Mouse (Mus musculus): ENCODE data around the gene Sec31b.

GRCm38 (mm10) chr19:44513054-44513833 is 32.4 kb downstream of the Sec31b start:
- TF ChIP-seq CTCF (IDR thresholded peaks at IDR 0.05; ENCODE audit: borderline replicate concordance, insufficient read depth, low read length) (no peak), POLR2A (IDR thresholded peaks at IDR 0.05; ENCODE audit: low read depth, low read length) (no peak)

Measured in embryonic fibroblast, embryonic 13.5 days (primary cell).